Mouse (Mus musculus): ENCODE measurements around the gene Tmcc3.

Tmcc3 gene

DNA sequence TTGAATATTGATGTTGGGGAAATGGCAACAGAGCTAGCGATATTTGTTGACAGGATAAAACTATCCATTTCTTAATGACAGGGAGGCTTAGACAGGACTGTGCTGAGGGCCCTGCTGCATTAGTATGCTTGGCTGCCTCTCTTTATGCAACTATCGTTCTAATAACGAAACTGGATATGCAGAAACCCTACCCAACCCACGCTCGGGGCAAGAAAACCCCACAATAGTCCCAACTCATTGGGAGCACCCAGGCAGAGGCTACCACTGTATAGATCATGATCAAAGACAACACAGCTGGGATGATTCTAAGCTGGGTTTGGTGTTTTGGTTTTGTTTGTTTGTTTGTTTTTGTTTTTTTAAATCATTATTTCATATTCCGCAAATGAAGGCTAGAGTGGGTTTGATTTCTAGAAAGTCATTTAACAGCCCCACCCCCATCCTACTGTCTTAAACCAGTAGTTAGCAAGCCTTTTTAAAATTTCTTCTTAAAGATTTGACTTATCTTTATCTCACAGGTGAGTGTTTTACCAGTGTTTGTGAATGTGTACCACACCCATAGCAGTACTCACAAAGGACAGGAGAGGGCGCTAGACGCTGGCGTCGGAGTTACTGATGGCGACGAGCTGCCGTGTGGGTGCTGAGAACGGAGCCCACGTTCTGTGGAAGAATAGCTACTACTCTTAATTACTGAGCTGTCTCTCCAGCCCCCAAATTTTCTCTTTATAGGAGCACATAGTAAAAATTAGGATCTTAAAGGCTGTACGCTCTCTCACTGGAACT lies 20.8 kb downstream of the Tmcc3 start:
- DNase-seq, result no peak

GRCm38 (mm10) chr10:94333328-94333727 lies 21.6 kb downstream of the Tmcc3 start:
- DNase-seq, result no peak

GRCm38 (mm10) chr10:94335047-94335446 lies 23.3 kb downstream of the Tmcc3 start:
- no peak for DNase-seq

DNA sequence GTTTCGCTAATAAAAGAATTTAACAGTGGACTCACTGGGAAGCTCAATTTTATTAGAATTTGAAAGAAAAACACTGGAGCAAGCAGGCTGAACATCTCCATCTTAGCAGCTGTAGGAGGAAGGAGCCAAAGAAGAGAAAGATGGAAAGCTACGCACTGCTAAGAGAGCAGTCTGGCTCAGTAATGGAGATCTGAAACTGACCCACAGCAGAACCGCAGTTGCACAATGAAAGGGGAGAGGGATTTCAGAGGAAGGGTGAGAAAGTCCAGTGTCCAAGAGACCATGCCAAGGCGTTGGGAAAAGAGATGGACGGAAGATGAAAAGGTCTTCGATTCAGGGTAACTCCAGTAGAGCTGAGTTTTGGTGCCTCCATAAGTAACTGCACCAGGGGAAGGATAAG lies 24.3 kb downstream of the Tmcc3 start:
- DNase-seq, result no peak

- DNase-seq, result no peak
These were observed 29.8 kb downstream of the Tmcc3 start for GRCm38 (mm10) chr10:94341501-94341900.

- no peak for DNase-seq
These were observed 30.5 kb downstream of the Tmcc3 start for GRCm38 (mm10) chr10:94342256-94342655.

- no peak for DNase-seq
These were observed 31.8 kb downstream of the Tmcc3 start for GRCm38 (mm10) chr10:94343581-94343980.

GRCm38 (mm10) chr10:94344631-94345417 lies 33.1 kb downstream of the Tmcc3 start:
- no peak for DNase-seq

DNA sequence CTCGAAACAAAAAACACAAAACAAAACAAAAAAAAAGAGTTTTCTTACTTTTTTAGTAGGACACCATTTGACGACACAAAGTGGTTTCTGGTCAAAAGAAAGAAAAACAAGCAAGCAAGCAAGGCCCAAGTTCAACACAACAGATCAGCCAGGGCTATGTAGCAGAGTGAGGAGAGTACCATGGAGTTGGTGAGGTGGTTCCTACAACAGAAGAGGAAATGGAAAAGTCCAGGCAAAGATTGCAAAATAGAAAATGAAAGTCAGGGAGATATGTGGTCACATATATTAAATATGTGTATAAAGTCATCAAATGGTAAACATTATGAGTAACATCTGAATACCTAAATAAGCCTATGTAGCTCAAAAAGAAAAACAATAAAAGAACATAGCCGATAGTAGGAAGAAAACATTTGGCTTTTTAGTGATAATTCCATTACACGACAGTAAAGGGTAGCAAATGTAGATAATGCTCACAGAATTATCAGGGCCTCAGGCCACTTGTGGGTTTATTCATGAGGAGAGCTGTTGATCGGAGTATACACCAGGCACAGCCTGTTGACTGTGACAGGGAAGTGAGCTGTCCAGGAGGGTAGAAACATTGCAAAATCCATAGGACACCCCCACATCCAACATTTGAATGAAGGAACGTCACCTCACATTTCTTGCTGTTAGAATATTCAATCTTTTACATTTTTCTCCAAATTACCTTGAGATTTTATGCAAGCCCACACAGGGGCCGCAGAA lies 33.9 kb downstream of the Tmcc3 start:
- DNase-seq, result no peak

DNA sequence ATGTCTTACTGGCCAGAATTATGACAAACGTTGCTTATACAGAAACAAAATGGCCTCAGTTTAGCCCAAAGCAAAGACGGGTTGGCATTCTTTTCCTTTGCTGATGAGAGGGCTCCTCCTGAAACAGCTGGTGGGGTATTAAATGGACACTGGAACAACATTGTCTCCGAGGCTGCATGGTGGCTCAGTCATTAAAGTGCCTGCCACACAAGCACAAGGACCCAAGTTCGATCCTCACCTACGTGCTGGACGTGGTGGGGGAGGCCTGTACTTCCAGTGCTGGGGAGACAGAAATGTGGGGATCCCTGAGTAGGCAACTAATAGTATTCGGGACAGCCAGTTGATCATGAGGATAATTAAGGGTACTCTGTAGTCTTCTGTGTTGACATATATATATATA lies 34.8 kb downstream of the Tmcc3 start:
- no peak for DNase-seq

DNA sequence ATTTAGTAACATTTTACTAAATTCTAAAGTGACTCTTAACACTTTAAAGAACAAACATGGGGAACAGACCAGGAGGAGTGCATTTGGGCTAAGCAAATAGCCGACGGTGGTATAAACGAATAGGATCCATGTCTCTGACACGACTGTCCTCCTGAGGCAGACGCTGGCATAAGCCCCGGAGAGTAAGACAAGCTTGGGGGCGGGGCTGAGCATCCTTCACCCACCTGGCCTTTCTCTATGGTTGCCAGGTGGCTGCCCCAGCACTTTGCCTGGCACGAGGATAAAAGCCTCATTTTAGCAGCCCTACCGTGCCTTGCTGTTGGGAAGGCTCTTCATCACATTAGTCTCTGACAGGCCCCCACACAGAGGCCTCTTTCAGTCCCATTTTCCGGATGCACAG lies 35.5 kb downstream of the Tmcc3 start:
- DNase-seq, result no peak

DNA sequence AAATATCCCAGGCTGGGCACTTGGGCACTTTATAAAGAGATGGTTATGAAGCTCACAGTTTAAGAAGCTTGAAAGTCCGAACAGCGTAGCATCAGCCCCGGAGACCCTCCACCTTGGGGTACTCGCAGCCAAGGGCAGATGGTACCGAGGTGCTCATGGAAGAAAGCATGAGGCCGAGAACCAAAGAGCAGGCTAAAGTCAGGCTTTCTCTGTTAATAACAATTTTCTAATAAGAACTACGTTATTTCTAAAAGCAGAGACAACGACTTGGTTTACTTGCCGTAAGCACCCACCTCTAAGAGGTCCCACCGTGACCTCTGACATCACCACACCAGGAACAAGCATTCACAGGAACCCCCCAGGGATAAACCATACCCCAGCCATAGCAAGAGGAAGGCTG lies 36.2 kb downstream of the Tmcc3 start:
- DNase-seq, result no peak

- DNase-seq, result no peak
These were observed 38.5 kb downstream of the Tmcc3 start for GRCm38 (mm10) chr10:94350207-94350606.

DNA sequence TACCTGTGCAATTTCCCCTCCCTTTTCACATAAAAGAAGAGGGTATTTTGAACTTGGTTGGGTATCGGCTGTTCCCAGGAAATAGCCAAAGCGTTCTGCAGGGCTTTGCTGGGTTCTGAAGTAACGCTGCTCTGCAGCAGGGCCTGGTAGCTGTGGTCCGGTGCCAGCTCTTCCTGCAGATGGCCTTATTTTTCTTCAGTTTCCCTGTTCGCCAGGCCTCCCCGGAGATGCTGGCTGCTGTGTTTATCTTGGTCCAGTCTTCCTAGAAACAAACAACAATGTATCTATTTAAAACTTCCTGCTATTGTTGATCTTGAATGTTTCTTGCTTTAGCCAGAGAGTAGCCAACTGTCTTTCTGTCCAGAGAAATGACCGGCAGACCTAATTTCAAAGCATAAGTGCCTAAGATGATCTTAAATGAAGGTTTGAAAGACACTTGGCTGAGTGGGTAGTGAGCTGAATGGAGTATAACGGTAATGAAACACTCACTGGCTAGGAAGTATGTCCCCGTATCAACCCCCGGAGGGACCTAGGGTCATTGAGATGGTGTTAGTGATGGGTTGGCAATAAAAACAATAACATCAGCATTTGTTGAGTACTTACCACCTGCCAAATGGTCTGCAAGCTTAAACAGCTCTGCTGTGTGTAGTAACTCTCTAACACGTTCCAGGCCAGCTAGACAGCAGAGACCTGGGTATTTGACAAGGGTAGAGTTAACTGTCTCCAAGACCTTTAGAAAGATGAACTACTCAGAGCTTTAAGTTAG lies 39.3 kb downstream of the Tmcc3 start:
- DNase-seq, result peak; percentile 60

GRCm38 (mm10) chr10:94352172-94352876 lies 40.6 kb downstream of the Tmcc3 start:
- no peak for DNase-seq

- DNase-seq, result no peak
These were observed 41.4 kb downstream of the Tmcc3 start for GRCm38 (mm10) chr10:94352877-94353853.

GRCm38 (mm10) chr10:94354005-94354404 lies 42.3 kb downstream of the Tmcc3 start:
- no peak for DNase-seq

DNA sequence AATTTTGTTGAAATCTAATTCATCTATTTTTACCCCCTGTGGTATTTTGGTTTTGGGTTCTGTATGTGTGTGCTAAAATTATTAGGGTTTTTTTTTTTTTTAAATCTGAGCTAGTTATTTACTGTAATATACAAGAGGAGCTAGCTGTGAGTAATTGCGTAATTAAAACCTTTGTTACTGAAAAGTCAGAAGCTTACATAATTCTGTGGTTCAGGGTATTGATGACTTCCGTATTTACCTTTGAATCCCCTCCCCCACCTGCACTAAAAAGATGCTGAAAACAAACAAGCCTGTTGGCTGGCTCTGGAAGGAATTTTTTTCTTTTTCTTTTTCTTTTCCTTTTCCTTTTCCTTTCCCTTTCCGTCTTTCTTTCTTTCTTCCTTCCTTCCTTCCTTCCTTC lies 42.7 kb downstream of the Tmcc3 start:
- no peak for DNase-seq

DNA sequence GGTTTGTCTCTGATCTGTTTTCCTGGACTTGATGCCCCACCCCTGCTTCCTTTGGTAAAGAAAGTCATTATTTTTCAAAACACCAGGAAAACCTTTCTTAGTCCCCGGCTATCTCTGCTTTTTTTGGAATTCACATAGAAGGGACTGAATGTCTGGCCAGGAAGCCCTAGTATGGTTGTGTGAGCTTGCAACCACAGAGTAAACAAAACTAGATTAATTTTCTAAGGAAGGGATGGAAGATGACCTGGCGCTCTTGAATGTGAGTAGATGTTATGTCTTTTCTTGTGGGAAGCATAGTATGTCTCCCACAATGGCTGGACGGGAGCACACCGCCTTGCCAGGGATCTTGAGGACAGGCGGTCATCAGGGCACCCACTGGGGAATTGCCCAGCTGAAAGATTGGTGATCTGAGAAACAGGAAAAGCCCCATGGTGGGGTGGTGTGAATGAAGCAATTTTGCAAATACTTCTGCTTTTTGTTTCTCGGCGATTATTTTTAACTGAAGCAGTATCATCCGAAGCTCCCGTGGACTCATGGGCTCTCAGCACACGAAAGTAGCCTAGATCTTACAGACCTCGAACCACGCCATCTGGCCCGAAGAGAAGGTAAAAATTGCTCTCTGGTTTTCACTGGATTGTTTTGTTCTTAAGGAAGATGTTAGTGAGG lies 44.9 kb downstream of the Tmcc3 start:
- DNase-seq, result no peak

DNA sequence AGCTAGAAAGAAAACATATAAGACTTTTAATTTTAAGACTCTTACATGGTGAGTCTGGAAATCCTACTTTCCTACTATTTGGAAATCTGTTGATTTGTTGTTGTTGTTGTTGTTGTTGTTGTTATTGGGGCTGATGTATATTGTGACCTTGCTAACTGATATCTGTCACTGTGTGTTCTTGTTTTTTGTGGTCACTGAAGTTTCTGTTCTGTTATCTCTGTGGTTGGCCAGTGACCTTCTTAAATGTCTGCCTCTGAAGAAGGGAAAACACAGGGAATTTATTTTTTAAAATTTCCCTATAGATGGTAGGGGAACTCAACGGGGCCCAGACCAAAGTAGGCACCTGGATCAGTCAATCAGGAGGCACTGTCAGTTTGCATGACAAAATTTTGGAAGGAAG lies 48.9 kb downstream of the Tmcc3 start:
- DNase-seq, result no peak
